Mouse (Mus musculus): ENCODE results near the gene Ranbp1. TPM values are rescaled to one million over a fixed set of nuclear protein-coding genes. Genes with fewer than 3 reads are reported as not detected.
"Not testable (repeated sequence)": the region's sequence is repeated elsewhere in the genome, so short reads cannot be mapped to it uniquely, and the experiment has no call there.

Gene Ranbp1
- 301 and 339 TPM in 2 replicates for polyA plus RNA-seq (2015; fragmentation: Nextera tagmentation; extraction: Ambion mirVana)

GRCm38 (mm10) chr16:18248433-18249363 is at the start of gene Ranbp1, which contains the start of gene Trmt2a:
Gene Ranbp1, minus strand, starts transcription at chr16:18248732.
Gene Trmt2a, plus strand, starts transcription at chr16:18248679.
- no peaks in the 10 kb centered on the region for H3K27me3 ChIP-seq
- H3K9ac ChIP-seq: peak within 1 kb of the TSS; percentile 90
- WGBS: under 1% methylated on average over 102 of the region's 102 CpGs
- H3K4me3 ChIP-seq: peak within 1 kb of the TSS; percentile 96
- H3K4me2 ChIP-seq: peak within 1 kb of the TSS; percentile 89
- peaks cover 61% of the 10 kb centered on the region for H3K36me3 ChIP-seq
- no peaks in the 10 kb centered on the region for H3K9me3 ChIP-seq (replicated peaks)
- ATAC-seq (replicated peaks; ENCODE audit: insufficient number of reproducible peaks, insufficient read depth, low FRiP score, low read depth): peak; percentile 94
- H3K27ac ChIP-seq: peak within 1 kb of the TSS; percentile 93
- peaks cover 34% of the 10 kb centered on the region for H3K4me1 ChIP-seq (replicated peaks)

DNA sequence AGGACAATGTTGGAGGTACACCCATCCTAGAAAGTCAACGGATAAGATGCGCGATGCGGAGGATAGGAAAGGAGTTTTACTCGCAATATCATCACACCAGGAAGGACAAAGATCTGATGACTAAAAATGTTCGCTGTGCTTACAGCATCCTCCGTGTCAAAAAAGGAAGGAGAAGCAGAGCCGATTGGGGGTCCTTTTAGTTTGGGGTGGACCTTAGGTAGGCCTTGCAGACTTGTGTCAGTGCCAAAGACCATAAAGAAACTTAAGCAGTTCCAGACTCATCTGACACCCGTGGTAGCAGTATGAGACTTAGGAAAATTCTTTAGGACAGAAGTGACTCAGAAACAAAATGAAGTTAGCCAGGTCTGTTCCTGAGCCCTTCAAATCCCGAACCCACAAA is 41.1 kb upstream of the Ranbp1 start:
- not testable (repeated sequence) for ATAC-seq (replicated peaks; ENCODE audit: insufficient number of reproducible peaks, insufficient read depth, low FRiP score, low read depth); H3K27me3 ChIP-seq; H3K9me3 ChIP-seq (replicated peaks); H3K36me3 ChIP-seq
- Histone ChIP-seq H3K4me2 (peak overlapping the region; percentile 55), H3K4me3 (peak overlapping the region; percentile 95), H3K9ac (peak overlapping the region; percentile 36; the same call in 1 of the 2 replicates), H3K4me1 (replicated peaks) (peaks cover 34% of the 10 kb centered on the region), H3K27ac (peak overlapping the region; percentile 62)
- 3% methylated on average over 10 of the region's 10 CpGs for whole genome bisulfite sequencing

GRCm38 (mm10) chr16:18289067-18289588 is 40.6 kb upstream of the Ranbp1 start, which contains the start of gene Dgcr8:
Gene Dgcr8, minus strand, starts transcription at chr16:18289246.
- WGBS: under 1% methylated on average over 64 of the region's 71 CpGs
- peak; percentile 99 for ATAC-seq (replicated peaks; ENCODE audit: insufficient number of reproducible peaks, insufficient read depth, low FRiP score, low read depth)
- Histone ChIP-seq H3K27me3 (no peaks in the 10 kb centered on the region), H3K4me2 (peak within 1 kb of the TSS; percentile 82), H3K4me3 (peak within 1 kb of the TSS; percentile 95), H3K36me3 (peaks cover 8% of the 10 kb centered on the region), H3K27ac (peak within 1 kb of the TSS; percentile 95), H3K9ac (peak within 1 kb of the TSS; percentile 99), H3K4me1 (replicated peaks) (peaks cover 34% of the 10 kb centered on the region), H3K9me3 (replicated peaks) (no peaks in the 10 kb centered on the region)

DNA sequence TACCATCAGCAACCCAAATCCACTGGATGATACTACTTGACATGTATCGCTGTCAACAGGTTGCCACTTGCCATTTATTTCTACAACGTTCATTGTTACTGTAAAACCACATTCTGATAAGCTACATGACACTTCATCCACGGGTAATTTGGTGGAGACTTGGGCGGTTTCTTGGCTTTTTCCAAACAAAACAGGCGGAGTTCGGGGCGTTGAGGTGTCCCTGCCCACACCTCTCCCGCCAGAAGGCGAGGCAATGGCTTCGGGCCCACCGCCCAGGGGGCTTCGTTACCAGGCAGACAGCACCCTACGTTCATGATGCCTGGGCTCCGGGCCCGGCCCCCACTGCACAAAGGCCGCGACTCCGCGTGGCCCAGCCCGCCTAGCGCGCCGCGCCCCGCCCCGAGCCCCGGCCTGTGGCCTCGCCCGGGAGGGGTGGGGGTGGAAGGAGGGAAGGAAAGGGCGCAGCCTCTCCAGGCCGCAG is 40.1 kb upstream of the Ranbp1 start:
- Histone ChIP-seq H3K4me3 (peak overlapping the region; percentile 95), H3K9me3 (replicated peaks) (no peaks in the 10 kb centered on the region), H3K27me3 (no peaks in the 10 kb centered on the region), H3K4me2 (peak overlapping the region; percentile 82), H3K27ac (peak overlapping the region; percentile 95), H3K36me3 (peaks cover 13% of the 10 kb centered on the region), H3K4me1 (replicated peaks) (peaks cover 34% of the 10 kb centered on the region), H3K9ac (peak overlapping the region; percentile 99)
- 0% methylated on average over 23 of the region's 31 CpGs for WGBS
- peak; percentile 88 for ATAC-seq (replicated peaks; ENCODE audit: insufficient number of reproducible peaks, insufficient read depth, low FRiP score, low read depth)

- H3K9me3 ChIP-seq (replicated peaks): no peaks in the 10 kb centered on the region
- H3K36me3 ChIP-seq: peaks cover 18% of the 10 kb centered on the region
- ATAC-seq (replicated peaks; ENCODE audit: insufficient number of reproducible peaks, insufficient read depth, low FRiP score, low read depth): no peak
- peak overlapping the region; percentile 95 for H3K4me3 ChIP-seq
- peaks cover 34% of the 10 kb centered on the region for H3K4me1 ChIP-seq (replicated peaks)
- peak overlapping the region; percentile 95 for H3K27ac ChIP-seq
- no peaks in the 10 kb centered on the region for H3K27me3 ChIP-seq
- peak overlapping the region; percentile 82 for H3K4me2 ChIP-seq
- H3K9ac ChIP-seq: peak overlapping the region; percentile 99
- 2% methylated on average over 4 of the region's 4 CpGs for WGBS
These were observed 39.6 kb upstream of the Ranbp1 start for GRCm38 (mm10) chr16:18288166-18288565.

DNA sequence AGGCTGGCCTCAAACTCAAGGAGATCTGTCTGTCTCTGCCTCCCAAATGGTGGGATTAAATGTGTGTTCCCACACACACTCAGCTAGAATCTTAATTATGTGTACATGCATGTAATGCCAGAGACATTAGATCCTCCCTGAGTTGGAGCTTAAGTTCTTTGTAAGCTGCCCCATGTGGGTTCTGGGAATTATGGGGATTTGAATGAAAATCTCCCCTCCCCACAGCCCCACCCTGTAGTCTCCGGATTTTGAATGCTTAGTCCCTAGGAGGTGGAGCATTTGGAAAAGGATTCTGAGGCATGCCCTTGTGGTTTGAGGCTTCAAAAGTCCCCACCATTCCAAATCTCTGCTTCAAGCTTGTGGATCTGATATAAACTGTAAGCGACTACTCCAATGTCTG is 26.6 kb upstream of the Ranbp1 start:
- WGBS: 85% methylated on average over 2 of the region's 2 CpGs
- Histone ChIP-seq H3K4me3 (no peak overlapping the region), H3K4me2 (no peak overlapping the region), H3K9me3 (replicated peaks) (no peaks in the 10 kb centered on the region), H3K4me1 (replicated peaks) (no peaks in the 10 kb centered on the region), H3K36me3 (peaks cover 92% of the 10 kb centered on the region), H3K9ac (no peak overlapping the region), H3K27me3 (no peaks in the 10 kb centered on the region), H3K27ac (no peak overlapping the region)
- no peak for ATAC-seq (replicated peaks; ENCODE audit: insufficient number of reproducible peaks, insufficient read depth, low FRiP score, low read depth)

- Histone ChIP-seq H3K4me2 (no peak overlapping the region), H3K4me1 (replicated peaks) (no peaks in the 10 kb centered on the region), H3K9me3 (replicated peaks) (no peaks in the 10 kb centered on the region), H3K27ac (no peak overlapping the region), H3K4me3 (no peak overlapping the region), H3K27me3 (no peaks in the 10 kb centered on the region), H3K36me3 (peaks cover 89% of the 10 kb centered on the region), H3K9ac (no peak overlapping the region)
- 87% methylated on average over 5 of the region's 5 CpGs for WGBS
- no peak for ATAC-seq (replicated peaks; ENCODE audit: insufficient number of reproducible peaks, insufficient read depth, low FRiP score, low read depth)
These were observed 19.6 kb upstream of the Ranbp1 start for GRCm38 (mm10) chr16:18268182-18268581.

DNA sequence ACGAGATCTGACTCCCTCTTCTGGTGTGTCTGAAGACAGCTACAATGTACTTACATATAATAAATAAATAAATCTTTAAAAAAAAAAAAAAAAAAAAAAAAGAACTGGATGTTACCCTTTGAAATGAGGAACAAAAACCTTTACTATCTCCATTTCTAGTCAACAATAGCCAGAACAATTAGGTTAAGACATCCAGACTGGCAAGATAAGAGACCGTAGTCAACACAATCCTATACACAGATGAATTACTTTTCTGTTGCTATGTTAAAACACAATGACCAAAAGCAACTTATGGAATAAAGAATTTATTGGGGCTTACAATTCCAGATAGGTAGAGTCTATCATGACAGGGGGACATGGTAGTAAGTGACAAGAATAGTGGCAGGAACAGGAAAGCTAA is 16.5 kb upstream of the Ranbp1 start:
- Histone ChIP-seq H3K4me2 (no peak overlapping the region), H3K9ac (no peak overlapping the region), H3K36me3 (peaks cover 85% of the 10 kb centered on the region), H3K9me3 (replicated peaks) (no peaks in the 10 kb centered on the region), H3K4me1 (replicated peaks) (no peaks in the 10 kb centered on the region), H3K4me3 (no peak overlapping the region), H3K27ac (no peak overlapping the region), H3K27me3 (no peaks in the 10 kb centered on the region)
- 79% methylated on average over 2 of the region's 2 CpGs for WGBS
- no peak for ATAC-seq (replicated peaks; ENCODE audit: insufficient number of reproducible peaks, insufficient read depth, low FRiP score, low read depth)

GRCm38 (mm10) chr16:18258221-18258620 is 9.7 kb upstream of the Ranbp1 start, which contains the start of gene Gm49776:
Gene Gm49776, minus strand, starts transcription at chr16:18258321.
- Histone ChIP-seq H3K36me3 (peaks cover 93% of the 10 kb centered on the region), H3K9me3 (replicated peaks) (no peaks in the 10 kb centered on the region), H3K4me1 (replicated peaks) (no peaks in the 10 kb centered on the region), H3K4me3 (no peak within 1 kb of the TSS), H3K27me3 (no peaks in the 10 kb centered on the region), H3K4me2 (no peak within 1 kb of the TSS), H3K9ac (no peak within 1 kb of the TSS), H3K27ac (no peak within 1 kb of the TSS)
- WGBS: 90% methylated on average over 2 of the region's 2 CpGs
- no peak for ATAC-seq (replicated peaks; ENCODE audit: insufficient number of reproducible peaks, insufficient read depth, low FRiP score, low read depth)

DNA sequence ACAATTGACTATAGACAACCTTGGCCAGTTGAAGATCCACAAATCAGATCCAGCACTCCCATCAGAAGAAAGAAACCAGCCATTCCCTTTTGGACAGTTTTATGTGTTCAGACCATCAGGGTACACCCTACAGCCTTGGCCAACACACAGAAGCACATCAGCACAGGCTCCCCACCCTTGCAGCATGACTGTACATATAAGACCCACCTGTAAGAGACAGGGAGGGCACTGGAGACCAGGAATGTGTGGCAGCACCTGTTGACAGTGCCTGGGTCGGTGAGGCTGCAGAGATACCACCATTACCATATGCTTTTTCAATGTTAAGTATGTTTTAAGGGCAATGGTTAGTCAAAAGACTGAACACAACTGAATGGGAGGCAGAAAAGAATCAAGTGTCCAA is 5.3 kb upstream of the Ranbp1 start:
- Histone ChIP-seq H3K4me2 (no peak overlapping the region), H3K9ac (no peak overlapping the region), H3K4me1 (replicated peaks) (peaks cover 24% of the 10 kb centered on the region), H3K36me3 (peaks cover 81% of the 10 kb centered on the region), H3K4me3 (no peak overlapping the region), H3K27ac (no peak overlapping the region), H3K27me3 (no peaks in the 10 kb centered on the region), H3K9me3 (replicated peaks) (no peaks in the 10 kb centered on the region)
- no peak for ATAC-seq (replicated peaks; ENCODE audit: insufficient number of reproducible peaks, insufficient read depth, low FRiP score, low read depth)
- 80% methylated on average over 1 of the region's 1 CpGs for WGBS

- no peak overlapping the region for H3K27ac ChIP-seq
- WGBS: 81% methylated on average over 6 of the region's 6 CpGs
- H3K4me3 ChIP-seq: no peak overlapping the region
- no peaks in the 10 kb centered on the region for H3K27me3 ChIP-seq
- no peaks in the 10 kb centered on the region for H3K9me3 ChIP-seq (replicated peaks)
- H3K9ac ChIP-seq: no peak overlapping the region
- peaks cover 71% of the 10 kb centered on the region for H3K36me3 ChIP-seq
- ATAC-seq (replicated peaks; ENCODE audit: insufficient number of reproducible peaks, insufficient read depth, low FRiP score, low read depth): no peak
- no peak overlapping the region for H3K4me2 ChIP-seq
- H3K4me1 ChIP-seq (replicated peaks): peaks cover 24% of the 10 kb centered on the region
These were observed 4.2 kb upstream of the Ranbp1 start for GRCm38 (mm10) chr16:18252736-18253135.
